Mouse (Mus musculus) heart, embryonic 10.5 days (tissue): ENCODE measurements around the gene Ormdl3. TPM values are rescaled to one million over a fixed set of nuclear protein-coding genes. Genes with fewer than 3 reads are reported as not detected.

ENCODE experiments used
- DNase-seq: peaks from one replicate; pipeline ENCODE4 v3.0.0-alpha.2; 2017; ENCODE audit warnings: low spot score
- H3K27ac ChIP-seq: fragments of 300-500 bp; sonication (generic); 2 replicates; pipeline ENCODE4 v1.5.1; 2016; ENCODE audit warnings: mild to moderate bottlenecking
- H3K27me3 ChIP-seq: fragments of 300-500 bp; sonication (generic); 2 replicates; pipeline ENCODE4 v1.6.1; 2016; ENCODE audit warnings: mild to moderate bottlenecking; ENCODE audit not compliant: poor library complexity, insufficient read depth, severe bottlenecking
- H3K36me3 ChIP-seq: fragments of 300-500 bp; sonication (generic); 2 replicates; pipeline ENCODE4 v1.6.1; 2016; ENCODE audit warnings: mild to moderate bottlenecking, moderate library complexity
- H3K4me1 ChIP-seq: fragments of 300-500 bp; sonication (generic); 2 replicates; pipeline ENCODE4 v1.6.1; 2016; ENCODE audit warnings: mild to moderate bottlenecking
- H3K4me3 ChIP-seq: fragments of 300-500 bp; sonication (generic); 2 replicates; pipeline ENCODE4 v1.5.1; 2016; ENCODE audit warnings: mild to moderate bottlenecking, moderate library complexity
- H3K9me3 ChIP-seq: fragments of 300-500 bp; sonication (generic); 2 replicates; pipeline ENCODE4 v1.6.1; 2016; ENCODE audit warnings: mild to moderate bottlenecking, moderate library complexity
- WGBS: fragments of 180-500 bp; shearing (Covaris S2); methylation state at CpG from one replicate; pipeline ENCODE4 v1.1.7; 2016; 5-methylcytosine and 5-hydroxymethylcytosine counted together
- polyA plus RNA-seq: library from polyadenylated mRNA; unstranded; fragments of >200 nt; fragmentation: Nextera tagmentation; extraction: Ambion mirVana; gene quantifications from 2 replicates; pipeline ENCODE4 v1.2.1, GENCODE M21; 2016

Ormdl3 gene
- polyA plus RNA-seq, 1 experiment from 2014 or later = 56.1 TPM

DNA sequence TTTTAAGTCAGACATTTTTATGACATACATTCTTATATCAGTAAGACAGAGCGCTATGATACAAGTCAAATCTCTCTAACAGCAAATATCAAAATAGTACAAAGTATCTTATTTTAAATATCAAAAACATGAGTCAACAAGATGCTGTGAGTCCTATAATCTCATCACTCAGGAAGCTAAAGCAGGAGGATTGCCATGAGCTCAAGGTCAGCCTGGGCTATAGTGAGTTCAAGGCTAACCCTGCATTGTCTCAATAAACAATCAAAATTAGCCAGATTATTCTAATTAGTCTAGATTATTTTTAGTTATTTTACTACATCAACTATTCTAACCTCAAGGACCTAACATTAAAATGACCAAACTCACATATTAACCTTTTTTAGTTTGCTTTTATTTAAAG, 43.8 kb downstream of the Ormdl3 start:
- Histone ChIP-seq H3K27ac (no peak overlapping the region), H3K9me3 (no peaks in the 10 kb centered on the region), H3K36me3 (no peaks in the 10 kb centered on the region), H3K4me3 (no peak overlapping the region), H3K27me3 (peaks cover 70% of the 10 kb centered on the region), H3K4me1 (peaks cover 7% of the 10 kb centered on the region; the same call in 1 of the 2 replicates)
- DNase-seq = no peak
- 71% methylated on average over 1 of the region's 1 CpGs for WGBS

DNA sequence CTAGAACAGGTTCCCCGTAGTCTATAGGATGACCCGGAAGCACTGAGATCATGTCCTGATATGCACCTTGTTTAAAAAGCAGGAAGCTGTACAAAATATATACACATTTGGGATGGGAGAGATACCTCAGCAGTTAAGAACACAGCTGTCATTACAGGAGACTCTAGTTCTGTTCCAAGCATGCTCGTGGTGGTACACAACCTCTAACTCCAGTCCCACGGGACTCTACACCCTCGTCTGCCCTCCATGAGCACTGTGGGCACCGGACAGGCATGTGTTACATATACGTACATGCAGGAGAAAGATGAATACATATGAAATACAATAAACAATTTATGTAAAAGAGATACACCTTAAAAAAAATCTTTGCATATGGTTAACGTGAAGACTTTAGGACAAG, 44.6 kb downstream of the Ormdl3 start:
- H3K27me3 ChIP-seq = peaks cover 61% of the 10 kb centered on the region
- peaks cover 7% of the 10 kb centered on the region; the same call in 1 of the 2 replicates for H3K4me1 ChIP-seq
- no peak for DNase-seq
- no peak overlapping the region for H3K4me3 ChIP-seq
- no peaks in the 10 kb centered on the region for H3K36me3 ChIP-seq
- H3K27ac ChIP-seq = no peak overlapping the region
- WGBS = 70% methylated on average over 8 of the region's 8 CpGs
- H3K9me3 ChIP-seq = no peaks in the 10 kb centered on the region

DNA sequence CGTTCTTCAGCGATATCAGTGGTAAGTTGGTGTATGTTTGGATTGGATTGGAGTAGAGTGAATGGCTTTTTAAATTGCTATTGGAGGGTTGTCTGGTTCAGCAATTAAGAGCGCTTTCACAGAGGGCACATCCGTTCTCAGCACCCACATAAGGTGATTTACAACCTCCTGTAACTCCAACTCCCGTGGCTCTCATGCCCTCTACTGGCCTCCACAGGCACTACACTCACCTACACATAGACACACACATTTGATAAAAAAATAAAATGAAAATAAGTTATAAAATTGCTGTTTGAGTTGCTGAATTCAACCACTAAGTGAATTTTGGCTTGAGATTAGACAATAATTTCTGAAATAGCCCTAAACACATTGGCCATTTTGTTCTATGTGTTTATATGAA, 46.8 kb downstream of the Ormdl3 start:
- Histone ChIP-seq H3K27me3 (peaks cover 39% of the 10 kb centered on the region), H3K4me1 (0 out of 2 replicates have a peak, but pooled peaks cover 1% of the 10 kb centered on the region), H3K4me3 (no peak overlapping the region), H3K9me3 (no peaks in the 10 kb centered on the region), H3K27ac (no peak overlapping the region), H3K36me3 (no peaks in the 10 kb centered on the region)
- DNase-seq = no peak
- 80% methylated on average over 5 of the region's 5 CpGs for WGBS

DNA sequence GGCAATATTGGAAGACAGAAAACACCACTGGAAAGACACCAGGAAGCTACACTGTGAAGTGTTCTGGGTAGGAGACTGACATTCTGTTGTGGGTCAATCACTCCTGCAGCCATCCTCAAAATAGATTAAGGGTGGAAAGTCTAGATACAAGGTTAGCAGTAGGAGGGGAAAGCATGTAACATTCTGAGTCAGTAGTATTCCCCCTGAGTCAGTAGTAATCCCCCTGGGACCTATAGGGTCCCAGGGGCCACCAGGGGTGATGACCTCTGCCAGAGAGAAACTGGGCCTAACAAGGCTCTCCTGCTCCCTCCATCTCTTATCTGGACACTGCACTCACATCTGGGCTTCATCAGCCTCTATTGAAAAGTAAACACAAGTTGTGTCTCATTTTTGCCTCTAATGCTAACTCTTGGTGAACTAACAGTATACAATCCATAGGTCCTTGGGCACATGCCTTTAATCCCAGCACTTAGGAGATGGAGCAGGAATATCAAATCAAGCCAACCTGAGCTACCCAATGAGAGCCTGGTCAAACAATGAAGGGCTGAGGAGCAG, 49.6 kb downstream of the Ormdl3 start:
- Histone ChIP-seq H3K36me3 (no peaks in the 10 kb centered on the region), H3K27me3 (peaks cover 18% of the 10 kb centered on the region), H3K9me3 (no peaks in the 10 kb centered on the region), H3K4me3 (no peak overlapping the region), H3K4me1 (no peaks in the 10 kb centered on the region), H3K27ac (no peak overlapping the region)
- DNase-seq = no peak

Other genes with a start within 250 kb of the Ormdl3 start
- 8.1 and 20.1 TPM in 2 replicates for gene Ppp1r1b, start 239.0 kb downstream of the Ormdl3 start, polyA plus RNA-seq
- 51.0 and 53.0 TPM in 2 replicates for gene Stard3, start 229.0 kb downstream of the Ormdl3 start, polyA plus RNA-seq
- 86.0 and 159 TPM in 2 replicates for gene Tcap, start 203.6 kb downstream of the Ormdl3 start, polyA plus RNA-seq
- 5.0 and 5.1 TPM in 2 replicates for gene Pnmt, start 200.9 kb downstream of the Ormdl3 start, polyA plus RNA-seq
- gene Pgap3, start 186.9 kb downstream of the Ormdl3 start, polyA plus RNA-seq = 15.3 and 21.3 TPM in 2 replicates
- gene Erbb2, start 174.9 kb downstream of the Ormdl3 start, polyA plus RNA-seq = 47.4 and 70.6 TPM in 2 replicates
- 98.9 and 103 TPM in 2 replicates for gene Mien1, start 148.4 kb downstream of the Ormdl3 start, polyA plus RNA-seq
- 2.5 and 15.3 TPM in 2 replicates for gene Grb7, start 141.0 kb downstream of the Ormdl3 start, polyA plus RNA-seq
- gene Ikzf3, start 41.3 kb downstream of the Ormdl3 start, polyA plus RNA-seq = 0.04 and 0.22 TPM in 2 replicates
- 0.21 and 0.65 TPM in 2 replicates for gene Zpbp2, start 36.3 kb downstream of the Ormdl3 start, polyA plus RNA-seq
- not detected in 2 replicates for gene Lrrc3c, start 10.9 kb upstream of the Ormdl3 start, polyA plus RNA-seq
- 0.71 and 1.0 TPM in 2 replicates for gene Gm12355, start 38.3 kb upstream of the Ormdl3 start, polyA plus RNA-seq
- gene Gsdma3, start 39.0 kb upstream of the Ormdl3 start, polyA plus RNA-seq = not detected in 2 replicates
- gene Gsdma2, start 59.4 kb upstream of the Ormdl3 start, polyA plus RNA-seq = not detected in 2 replicates
- gene Gsdma, start 77.0 kb upstream of the Ormdl3 start, polyA plus RNA-seq = not detected in 2 replicates
- 232 and 255 TPM in 2 replicates for gene Psmd3, start 95.2 kb upstream of the Ormdl3 start, polyA plus RNA-seq
- gene Csf3, start 113.9 kb upstream of the Ormdl3 start, polyA plus RNA-seq = not detected in 2 replicates
- 54.6 and 56.5 TPM in 2 replicates for gene Med24, start 142.1 kb upstream of the Ormdl3 start, polyA plus RNA-seq
- gene Thra, start 153.3 kb upstream of the Ormdl3 start, polyA plus RNA-seq = 19.2 and 23.2 TPM in 2 replicates
- 3.6 and 5.9 TPM in 2 replicates for gene Nr1d1, start 188.0 kb upstream of the Ormdl3 start, polyA plus RNA-seq
- gene Msl1, start 208.1 kb upstream of the Ormdl3 start, polyA plus RNA-seq = 14.0 and 21.6 TPM in 2 replicates
- 29.5 and 37.2 TPM in 2 replicates for gene Casc3, start 217.5 kb upstream of the Ormdl3 start, polyA plus RNA-seq
- 0.78 and 0.87 TPM in 2 replicates for gene Rapgefl1, start 249.4 kb upstream of the Ormdl3 start, polyA plus RNA-seq